Mouse (Mus musculus): Measurements from ENCODE around the gene Ube2cbp. TPM values are rescaled to one million over a fixed set of nuclear protein-coding genes. Genes with fewer than 3 reads are reported as not detected.

The Ube2cbp gene
- total and polyA plus RNA-seq, 3 experiments, result 3.3 to 6.4 (median 5.5) TPM

DNA sequence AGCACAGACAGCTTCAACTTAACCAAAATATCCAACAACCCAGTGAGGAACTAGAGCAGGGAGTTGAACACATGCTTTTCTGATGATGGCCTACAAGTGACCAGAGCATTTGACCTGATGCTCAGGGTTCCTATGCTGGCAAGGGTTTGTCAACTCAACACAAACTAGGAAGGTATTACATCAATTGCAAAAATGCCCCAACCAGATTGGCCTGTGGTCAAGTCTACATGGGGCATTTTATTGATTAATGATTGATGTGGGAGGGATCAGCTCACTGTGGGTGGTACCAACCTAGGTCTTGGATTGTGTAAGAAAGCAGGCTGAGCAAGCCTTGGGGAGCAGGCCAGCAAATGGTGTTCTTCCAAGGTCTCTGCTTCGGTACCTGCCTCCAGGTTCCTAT lies 46.8 kb downstream of the Ube2cbp start:
- TF ChIP-seq IRF4 (IDR thresholded peaks at IDR 0.05; ENCODE audit: low read depth, low read length) (no peak), BHLHE40 (IDR thresholded peaks at IDR 0.05; ENCODE audit: low read depth, low read length) (no peak), POLR2A (IDR thresholded peaks at IDR 0.05; ENCODE audit: low read depth, low read length) (no peak), USF1 (IDR thresholded peaks at IDR 0.05; ENCODE audit: low read depth, low read length) (no peak), RAD21 (IDR thresholded peaks at IDR 0.05; ENCODE audit: low read depth, low read length) (no peak), TBP (conservative IDR thresholded peaks at IDR 0.05; ENCODE audit: low read depth, low read length) (no peak), TCF12 (IDR thresholded peaks at IDR 0.05; ENCODE audit: low read depth, low read length) (no peak)
- no peaks in the 10 kb centered on the region for H3K27me3 ChIP-seq (replicated peaks)
- dilution Hi-C loops (cut with MboI; ENCODE audit: extremely low pct_ligation_motif_present, extremely low pct_unique_long_range_greater_than_20kb, low sequenced_read_pairs) (no loop called here), in situ Hi-C loops (cut with MboI; ENCODE audit: low pct_ligation_motif_present, low pct_unique_long_range_greater_than_20kb, low sequenced_read_pairs) (no loop called here)
- H3K9me3 ChIP-seq (replicated peaks; ENCODE audit: low read length), result no peaks in the 10 kb centered on the region
- H3K9ac ChIP-seq (ENCODE audit: insufficient read depth, low read depth), result no peak overlapping the region
- H3K79me2 ChIP-seq (replicated peaks; ENCODE audit: control insufficient read depth, extremely low read depth, insufficient read depth, poor library complexity, severe bottlenecking), result no peaks in the 10 kb centered on the region
- no peak overlapping the region for H3K4me2 ChIP-seq (ENCODE audit: insufficient read depth, low read depth, poor library complexity, severe bottlenecking)
- DNase-seq (ENCODE audit: extremely low read depth), result no peak
- H3K4me3 ChIP-seq (replicated peaks in 1 of 3; ENCODE audit: low read depth in 2 of 3, low read length in 2 of 3, poor library complexity in 1 of 3), result no peak overlapping the region
- no peak overlapping the region for H3K27ac ChIP-seq (ENCODE audit: insufficient read depth, low read depth)
- no peaks in the 10 kb centered on the region for H3K36me3 ChIP-seq (replicated peaks in 1 of 2; ENCODE audit: control insufficient read depth in 1 of 2, insufficient read depth in 1 of 2, low read length in 1 of 2)
- H3K4me1 ChIP-seq (ENCODE audit: control insufficient read depth in 1 of 2, insufficient read depth in 2 of 2), result no peaks in the 10 kb centered on the region

GRCm38 (mm10) chr9:86395785-86396184 lies 69.0 kb downstream of the Ube2cbp start:
- Histone ChIP-seq H3K36me3 (replicated peaks in 1 of 2; ENCODE audit: control insufficient read depth in 1 of 2, insufficient read depth in 1 of 2, low read length in 1 of 2) (no peaks in the 10 kb centered on the region), H3K9me3 (replicated peaks; ENCODE audit: low read length) (no peaks in the 10 kb centered on the region), H3K27me3 (replicated peaks) (no peaks in the 10 kb centered on the region), H3K4me1 (ENCODE audit: control insufficient read depth in 1 of 2, insufficient read depth in 2 of 2) (no peaks in the 10 kb centered on the region), H3K4me3 (replicated peaks in 1 of 3; ENCODE audit: low read depth in 2 of 3, low read length in 2 of 3, poor library complexity in 1 of 3) (no peak overlapping the region), H3K4me2 (ENCODE audit: insufficient read depth, low read depth, poor library complexity, severe bottlenecking) (no peak overlapping the region), H3K79me2 (replicated peaks; ENCODE audit: control insufficient read depth, extremely low read depth, insufficient read depth, poor library complexity, severe bottlenecking) (no peaks in the 10 kb centered on the region), H3K27ac (ENCODE audit: insufficient read depth, low read depth) (no peak overlapping the region), H3K9ac (ENCODE audit: insufficient read depth, low read depth) (no peak overlapping the region)
- dilution Hi-C loops (cut with MboI; ENCODE audit: extremely low pct_ligation_motif_present, extremely low pct_unique_long_range_greater_than_20kb, low sequenced_read_pairs), result no loop called here
- in situ Hi-C loops (cut with MboI; ENCODE audit: low pct_ligation_motif_present, low pct_unique_long_range_greater_than_20kb, low sequenced_read_pairs), result no loop called here
- no peak for DNase-seq (ENCODE audit: extremely low read depth)
- no peak for TF ChIP-seq BHLHE40 (IDR thresholded peaks at IDR 0.05; ENCODE audit: low read depth, low read length)
- TF ChIP-seq CTCF (conservative IDR thresholded peaks at IDR 0.05 in 1 of 2, IDR thresholded peaks at IDR 0.05 in 1 of 2; ENCODE audit: low read depth in 2 of 2, low read length in 2 of 2), result peak in 1 of 2 experiments; percentile 40; a peak in 2 of 4 replicates
- peak; percentile 20 for TF ChIP-seq RAD21 (IDR thresholded peaks at IDR 0.05; ENCODE audit: low read depth, low read length)
- TF ChIP-seq SMC3 (IDR thresholded peaks at IDR 0.05; ENCODE audit: low read depth, low read length), result peak; percentile 28; the same call in 1 of the 2 replicates
- TF ChIP-seq GABPA (IDR thresholded peaks at IDR 0.05; ENCODE audit: insufficient replicate concordance, low read depth, low read length), result no peak

- in situ Hi-C loops (cut with MboI; ENCODE audit: low pct_ligation_motif_present, low pct_unique_long_range_greater_than_20kb, low sequenced_read_pairs) (no loop called here), dilution Hi-C loops (cut with MboI; ENCODE audit: extremely low pct_ligation_motif_present, extremely low pct_unique_long_range_greater_than_20kb, low sequenced_read_pairs) (no loop called here)
- no peak for TF ChIP-seq UBTF (IDR thresholded peaks at IDR 0.05; ENCODE audit: low read depth, low read length)
- TF ChIP-seq USF2 (conservative IDR thresholded peaks at IDR 0.05; ENCODE audit: low read depth, low read length), result no peak
- no peak for TF ChIP-seq ZKSCAN1 (IDR thresholded peaks at IDR 0.05; ENCODE audit: borderline replicate concordance, low read depth, low read length)
- TF ChIP-seq RCOR1 (conservative IDR thresholded peaks at IDR 0.05; ENCODE audit: low read depth, low read length), result no peak
- no peak for TF ChIP-seq KAT2A (IDR thresholded peaks at IDR 0.05; ENCODE audit: insufficient replicate concordance, low read length)
- no peak for TF ChIP-seq POLR2AphosphoS2 (IDR thresholded peaks at IDR 0.05; ENCODE audit: low read depth, low read length)
- no peak for TF ChIP-seq HCFC1 (IDR thresholded peaks at IDR 0.05; ENCODE audit: low read depth, low read length)
- TF ChIP-seq ZMIZ1 (IDR thresholded peaks at IDR 0.05; ENCODE audit: low read depth, low read length), result no peak
- TF ChIP-seq ZC3H11A (IDR thresholded peaks at IDR 0.05; ENCODE audit: low read depth, low read length), result no peak
- no peak for TF ChIP-seq GABPA (IDR thresholded peaks at IDR 0.05; ENCODE audit: insufficient replicate concordance, low read depth, low read length)
- TF ChIP-seq JUN (IDR thresholded peaks at IDR 0.05; ENCODE audit: insufficient read depth, low read depth, low read length), result no peak
- TF ChIP-seq ETS1 (conservative IDR thresholded peaks at IDR 0.05; ENCODE audit: low read depth, low read length), result no peak
- no peak for TF ChIP-seq EP300 (IDR thresholded peaks at IDR 0.05; ENCODE audit: low read length)
- no peak for TF ChIP-seq TCF12 (IDR thresholded peaks at IDR 0.05; ENCODE audit: low read depth, low read length)
- TF ChIP-seq POLR2A (IDR thresholded peaks at IDR 0.05; ENCODE audit: low read depth, low read length), result no peak
- no peak for TF ChIP-seq MYC (IDR thresholded peaks at IDR 0.05; ENCODE audit: low read depth, low read length)
- TF ChIP-seq PAX5 (IDR thresholded peaks at IDR 0.05; ENCODE audit: low read length), result no peak
- Histone ChIP-seq H3K27ac (ENCODE audit: insufficient read depth, low read depth) (no peak overlapping the region), H3K79me2 (replicated peaks; ENCODE audit: control insufficient read depth, extremely low read depth, insufficient read depth, poor library complexity, severe bottlenecking) (no peaks in the 10 kb centered on the region), H3K9ac (ENCODE audit: insufficient read depth, low read depth) (no peak overlapping the region), H3K9me3 (replicated peaks; ENCODE audit: low read length) (no peaks in the 10 kb centered on the region), H3K27me3 (replicated peaks) (no peaks in the 10 kb centered on the region), H3K4me3 (replicated peaks in 1 of 3; ENCODE audit: low read depth in 2 of 3, low read length in 2 of 3, poor library complexity in 1 of 3) (no peak overlapping the region), H3K4me1 (ENCODE audit: control insufficient read depth in 1 of 2, insufficient read depth in 2 of 2) (no peaks in the 10 kb centered on the region), H3K4me2 (ENCODE audit: insufficient read depth, low read depth, poor library complexity, severe bottlenecking) (no peak overlapping the region), H3K36me3 (replicated peaks in 1 of 2; ENCODE audit: control insufficient read depth in 1 of 2, insufficient read depth in 1 of 2, low read length in 1 of 2) (no peaks in the 10 kb centered on the region)
- DNase-seq (ENCODE audit: extremely low read depth), result no peak
These were observed 69.7 kb downstream of the Ube2cbp start for GRCm38 (mm10) chr9:86395012-86395411.

All from CH12.LX (cell line).